Mouse (Mus musculus) skeletal muscle tissue, adult 2 months (tissue): Measurements from ENCODE around the gene Ociad2.

Experiments
- DNase-seq: peaks from one replicate; pipeline ENCODE4 v3.0.0-alpha.2; 2012; ENCODE audit warnings: low read depth, low spot score

The Ociad2 gene

DNA sequence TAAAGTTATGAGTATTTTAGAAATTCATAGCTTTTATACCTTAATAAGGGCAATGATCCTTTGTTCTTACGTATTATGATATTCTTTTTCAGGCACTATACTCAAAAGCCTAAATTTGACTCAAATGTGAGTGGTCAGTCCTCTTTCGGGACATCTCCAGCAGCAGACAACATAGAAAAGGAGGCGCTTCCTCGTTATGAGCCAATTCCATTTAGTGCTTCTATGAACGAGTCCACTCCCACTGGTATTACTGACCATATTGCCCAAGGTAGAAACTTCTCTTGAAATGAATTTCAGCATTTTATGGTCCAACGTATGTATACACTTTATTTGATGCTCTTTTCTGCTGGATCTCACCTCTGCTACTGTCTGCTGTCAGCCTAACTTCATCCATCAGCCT lies 34.3 kb downstream of the Ociad2 start:
- DNase-seq = no peak

DNA sequence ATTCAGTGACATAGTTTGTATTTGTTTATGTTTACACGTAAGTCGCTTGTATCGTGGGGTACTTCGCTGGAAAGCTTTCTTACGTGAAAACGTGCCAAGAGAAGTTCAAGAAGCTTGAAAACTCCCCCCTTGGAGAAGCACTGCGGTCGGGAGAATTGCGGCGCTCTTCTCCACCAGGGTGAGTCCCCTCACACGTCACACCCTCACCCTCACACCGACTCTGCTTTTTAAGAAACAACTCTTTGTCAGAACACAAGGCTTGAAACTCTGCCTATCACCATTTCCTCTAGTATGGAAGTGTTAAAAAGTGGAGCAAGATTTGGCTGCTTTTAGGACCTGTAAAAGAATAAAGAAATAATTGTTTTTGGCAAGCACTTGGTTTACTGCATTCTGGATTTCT lies 36.3 kb downstream of the Ociad2 start:
- no peak for DNase-seq

DNA sequence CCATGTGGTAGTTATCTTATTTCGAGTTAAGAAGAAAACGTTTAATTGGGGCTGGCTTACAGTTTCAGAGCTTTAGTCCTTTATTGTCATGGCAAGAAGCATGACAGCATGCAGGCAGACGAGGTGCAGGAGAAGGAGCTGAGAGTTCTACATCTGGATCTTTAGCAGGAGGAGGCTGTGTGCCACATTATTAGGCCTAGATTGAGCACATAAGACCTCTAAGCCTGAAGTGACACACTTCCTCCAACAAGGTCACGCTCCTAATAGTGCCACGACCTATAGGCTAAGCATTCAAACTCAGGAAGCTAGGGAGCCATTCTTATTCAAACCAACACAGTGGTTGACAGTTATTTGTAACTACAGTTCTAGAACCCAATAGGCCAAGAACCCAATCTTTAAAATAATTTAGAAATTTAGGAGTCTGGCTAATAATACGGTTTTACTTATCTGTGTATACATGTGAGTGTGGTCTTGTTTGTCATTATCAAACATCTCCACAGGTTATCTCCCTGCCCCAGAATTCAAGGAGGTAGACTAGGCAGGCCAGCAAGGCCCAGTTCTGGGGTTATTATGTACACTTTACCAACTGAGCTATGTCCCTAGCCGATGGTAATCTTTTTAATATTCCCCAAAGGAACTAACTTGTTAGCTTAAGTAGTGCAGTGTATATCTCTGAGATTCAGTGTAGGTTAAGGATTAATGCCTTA lies 39.1 kb downstream of the Ociad2 start:
- no peak for DNase-seq

DNA sequence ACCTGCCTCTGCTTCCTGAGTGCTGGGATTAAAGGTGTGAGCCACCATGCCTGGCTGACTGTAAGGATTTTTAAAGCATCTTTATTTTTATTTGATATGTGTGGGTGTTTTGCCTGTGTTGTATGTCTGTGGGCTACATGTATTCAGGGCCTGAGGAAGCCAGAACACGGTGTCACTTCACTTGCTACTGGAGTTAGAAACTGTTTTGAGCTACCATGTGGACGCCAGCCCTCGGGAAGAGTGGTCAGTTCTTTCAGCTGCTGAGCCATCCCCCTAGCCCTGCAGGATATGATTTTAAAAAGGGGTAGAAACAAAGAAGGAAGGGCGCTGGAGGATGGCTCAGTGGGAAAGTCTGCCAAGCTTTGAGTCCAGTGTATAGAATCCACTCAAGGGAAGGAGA lies 44.9 kb downstream of the Ociad2 start:
- DNase-seq = no peak

DNA sequence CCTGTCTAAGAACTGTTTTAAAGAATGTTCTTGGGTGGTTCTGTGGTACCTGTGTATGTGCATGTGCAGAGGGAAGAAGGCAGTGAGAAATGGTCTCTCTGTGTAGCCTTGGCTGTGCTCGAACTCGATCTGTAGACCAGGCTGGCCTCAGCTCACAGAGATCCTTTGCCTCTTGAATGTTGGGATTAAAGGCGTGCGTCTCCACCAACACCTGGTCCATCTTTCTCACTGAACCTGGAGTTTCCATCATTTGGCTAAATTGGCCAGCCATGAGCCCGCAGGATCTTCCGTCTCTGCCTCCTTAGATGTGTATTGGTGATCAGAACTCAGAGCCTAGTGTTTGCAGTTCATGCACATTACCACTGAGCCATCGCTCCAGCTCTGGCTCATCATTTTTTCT lies 45.8 kb downstream of the Ociad2 start:
- no peak for DNase-seq

DNA sequence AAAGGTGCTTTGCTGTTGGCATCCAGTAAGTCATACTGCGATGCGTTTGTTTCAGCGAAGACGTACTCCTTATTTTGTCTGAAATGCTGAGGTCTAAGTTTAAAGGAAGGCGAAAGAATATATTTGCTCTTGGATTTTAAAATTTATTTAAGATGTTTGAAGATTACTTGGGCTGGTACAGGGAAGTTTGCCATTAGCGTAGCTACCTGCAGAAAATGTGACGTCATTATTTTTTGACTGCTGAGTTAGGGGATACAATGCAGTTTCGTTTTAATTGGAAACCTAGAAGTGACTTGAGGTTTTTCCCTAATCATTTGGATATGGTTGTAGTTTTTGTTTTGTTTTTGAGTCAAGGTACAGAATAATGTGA lies 47.4 kb downstream of the Ociad2 start:
- no peak for DNase-seq

DNA sequence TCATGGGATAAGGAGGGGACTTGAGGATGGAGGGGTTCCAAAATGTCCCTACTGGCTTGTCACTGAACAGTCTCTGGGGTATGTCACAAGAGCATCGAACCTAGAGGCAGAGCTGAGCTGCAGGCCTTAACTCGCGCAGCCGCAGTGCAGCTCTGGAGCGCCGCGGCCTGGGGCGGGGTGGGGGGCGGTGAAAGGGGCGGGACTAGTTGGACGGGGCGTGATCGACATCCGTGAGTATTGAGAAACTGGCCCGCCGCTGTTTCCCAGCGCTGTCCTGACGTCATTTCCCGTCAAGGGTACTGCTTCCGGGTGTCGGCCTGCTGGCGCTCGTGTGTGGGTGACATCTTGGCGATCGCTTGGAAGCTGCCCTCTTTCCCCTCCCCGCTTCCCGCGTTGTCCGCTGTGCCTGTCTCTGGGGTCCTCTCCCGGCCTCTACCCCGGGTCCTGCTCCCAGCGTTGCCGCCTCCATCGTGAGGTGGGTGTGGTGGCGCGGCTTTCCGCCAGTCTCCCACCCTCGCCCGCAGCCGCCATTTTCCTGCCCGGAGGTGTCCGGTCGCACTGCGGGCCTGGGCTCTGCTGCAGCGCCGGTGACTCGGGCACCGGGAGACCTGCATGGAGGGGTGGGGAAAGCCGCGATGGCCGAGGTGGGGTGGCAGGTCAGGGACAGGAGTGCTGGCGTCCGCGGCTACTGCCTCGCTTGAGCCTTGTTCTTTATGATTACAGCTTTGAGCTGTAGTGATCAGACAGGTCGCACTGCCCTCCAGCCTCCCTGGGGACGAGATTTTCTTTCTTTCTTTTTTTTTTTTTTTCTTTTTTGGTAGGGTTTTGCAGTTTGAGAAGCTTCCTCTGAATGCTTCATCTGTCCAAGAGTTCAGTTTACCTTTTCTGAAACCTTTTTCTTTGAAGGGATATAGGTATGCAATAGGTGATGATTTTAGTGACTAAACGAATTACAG lies 48.0 kb downstream of the Ociad2 start, which contains the start of gene Ociad1:
TSS of gene Ociad1 (plus strand) at position 283 of the 956 bp plus-strand sequence.
- DNase-seq = peak; percentile 96

DNA sequence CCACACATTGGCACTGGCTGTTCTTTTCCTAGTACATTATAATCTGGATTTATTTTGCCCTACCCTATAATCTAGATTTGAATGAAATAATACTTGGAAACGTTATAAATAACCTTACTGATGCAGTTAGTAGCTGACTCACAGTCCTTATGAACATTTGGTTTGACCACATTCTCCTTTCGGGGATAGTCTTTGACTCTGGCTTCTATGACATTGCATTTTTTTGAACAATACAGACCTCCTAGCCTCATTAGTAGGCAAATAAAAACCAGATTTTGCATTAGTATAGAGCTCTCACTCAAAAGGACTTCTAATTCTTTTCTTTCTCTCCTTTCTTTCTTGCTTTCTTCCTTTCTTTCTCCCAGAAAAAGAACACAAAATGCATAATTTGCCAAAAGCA lies 50.9 kb downstream of the Ociad2 start:
- no peak for DNase-seq

DNA sequence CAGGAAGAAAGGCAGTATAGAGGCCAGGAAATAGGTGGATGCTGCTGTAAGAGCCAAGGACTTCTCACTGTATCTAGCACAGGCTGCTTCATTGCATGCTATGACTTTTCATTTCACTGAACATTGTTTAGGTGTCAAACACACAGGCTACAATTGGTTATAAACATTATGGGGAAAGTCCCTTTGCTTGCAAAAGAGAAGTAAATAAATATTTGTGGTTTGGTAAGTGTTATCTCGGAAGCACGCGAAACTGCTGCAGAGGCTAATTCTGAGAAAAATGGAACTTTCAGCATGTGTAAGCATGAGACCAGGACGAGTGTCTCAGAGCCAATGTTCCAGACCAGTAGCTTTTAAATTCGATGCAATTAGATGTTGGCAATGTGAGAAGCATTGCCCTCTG lies 54.2 kb downstream of the Ociad2 start:
- DNase-seq = no peak

DNA sequence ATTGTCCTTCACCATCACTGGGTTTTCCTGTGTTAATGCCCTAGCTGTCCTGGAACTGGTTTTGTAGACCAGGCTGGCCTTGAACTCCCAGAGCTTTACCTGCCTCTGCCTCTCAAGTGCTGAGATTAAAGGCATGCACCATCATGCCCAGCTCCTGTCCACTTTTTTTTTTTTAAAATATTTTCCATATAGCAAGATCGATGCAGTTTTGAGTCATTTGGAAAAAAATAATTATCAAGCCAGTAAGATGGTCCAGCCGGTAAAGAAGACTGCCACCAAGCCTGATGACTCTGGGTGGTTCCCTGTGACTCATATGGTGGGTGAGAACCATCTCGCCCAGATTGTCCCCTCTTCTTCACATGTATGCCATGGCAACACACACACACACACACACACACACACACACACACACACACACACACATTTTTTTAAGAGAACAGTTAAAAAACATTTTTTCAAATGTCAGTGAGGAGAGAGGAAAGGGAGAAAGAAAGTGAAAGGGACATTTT lies 55.3 kb downstream of the Ociad2 start:
- DNase-seq = no peak

DNA sequence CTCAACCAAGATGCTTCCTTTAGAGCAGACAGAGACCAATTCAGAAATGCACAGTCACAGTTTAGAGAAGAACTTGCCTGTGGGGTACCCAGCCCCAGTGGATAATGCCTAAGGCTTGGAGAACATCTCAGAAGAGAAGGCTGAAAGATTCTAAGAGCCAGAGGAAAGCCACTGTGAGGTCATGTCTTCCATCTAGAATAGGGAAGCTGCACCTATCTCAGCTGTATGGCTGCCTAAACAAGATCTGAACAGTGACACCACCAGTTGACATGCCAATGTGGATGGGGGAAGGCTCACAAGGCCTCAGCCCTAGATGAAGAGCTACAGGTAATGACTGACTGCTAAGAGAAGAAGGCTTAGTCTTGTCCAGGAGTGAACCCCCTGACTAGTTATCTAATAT lies 56.8 kb downstream of the Ociad2 start:
- DNase-seq = no peak

DNA sequence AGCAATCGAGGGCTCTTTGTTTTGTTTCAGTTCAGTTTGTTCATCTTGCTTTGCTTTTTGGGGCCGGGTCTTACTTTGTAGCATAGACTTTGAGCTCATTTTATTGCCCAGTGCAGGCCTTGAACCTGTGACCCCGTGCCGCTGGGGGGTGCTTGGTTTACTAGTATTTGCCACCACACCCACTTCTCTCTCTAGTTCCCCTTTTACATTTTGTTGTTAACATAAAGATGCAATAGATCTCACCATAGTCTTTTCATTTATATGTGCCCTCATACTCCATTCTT lies 60.3 kb downstream of the Ociad2 start:
- no peak for DNase-seq

DNA sequence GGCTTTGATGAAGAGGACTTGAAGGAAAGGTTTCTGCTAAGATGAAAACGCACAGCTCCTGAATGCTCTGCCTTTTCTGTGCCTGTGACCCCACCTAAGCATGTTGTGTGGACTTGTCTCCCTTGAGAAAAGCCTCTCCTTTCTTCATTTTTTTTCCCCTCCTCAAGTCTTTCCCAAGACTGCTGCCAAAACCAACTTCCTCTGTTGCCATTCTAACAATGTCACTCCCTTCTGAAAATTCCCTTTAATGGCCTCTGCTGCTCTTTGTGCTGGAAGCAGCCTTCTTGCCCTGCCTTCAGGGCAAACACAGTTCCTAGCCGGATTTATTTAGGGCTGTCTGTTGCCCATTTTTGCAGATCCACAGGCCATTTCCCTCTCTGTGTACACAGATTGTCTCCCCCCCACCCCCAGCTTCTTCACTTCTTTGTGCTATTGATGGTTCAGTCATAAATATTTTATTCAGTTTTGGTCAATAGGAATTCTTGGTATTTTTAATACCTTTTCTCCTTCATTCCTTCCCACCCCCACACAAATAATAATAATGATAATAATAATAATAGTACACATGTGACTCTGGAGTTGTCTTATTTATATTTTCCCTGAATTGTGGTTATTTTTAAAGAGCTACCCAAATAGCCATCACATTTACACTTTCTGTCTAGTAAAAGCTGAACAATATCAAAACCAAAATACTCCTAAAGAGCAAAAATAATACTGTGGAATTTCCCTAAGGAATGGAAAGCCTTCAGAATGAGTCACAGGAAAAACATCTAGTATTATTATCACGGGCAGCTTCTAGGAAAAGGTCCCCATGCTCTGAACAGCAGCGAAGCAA lies 60.9 kb downstream of the Ociad2 start:
- DNase-seq = no peak

DNA sequence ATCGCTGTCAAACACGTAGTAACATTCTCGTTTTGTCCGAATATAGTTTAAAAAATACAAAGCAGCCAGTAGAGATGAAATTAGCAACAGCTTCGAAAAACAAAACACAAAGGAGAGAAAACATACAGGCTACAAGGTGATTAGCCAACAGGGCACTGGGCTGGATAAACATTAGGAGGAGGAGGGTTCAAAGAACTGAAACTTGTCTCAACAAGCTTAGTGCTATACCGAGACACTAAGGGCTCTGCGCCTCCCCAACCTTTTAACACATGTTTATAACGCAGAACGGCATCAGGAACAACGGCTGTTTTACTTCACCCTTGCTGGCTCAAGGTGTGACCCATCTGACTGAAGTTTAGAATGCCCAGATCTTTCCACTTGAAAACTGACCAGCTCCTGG lies 61.6 kb downstream of the Ociad2 start:
- no peak for DNase-seq

DNA sequence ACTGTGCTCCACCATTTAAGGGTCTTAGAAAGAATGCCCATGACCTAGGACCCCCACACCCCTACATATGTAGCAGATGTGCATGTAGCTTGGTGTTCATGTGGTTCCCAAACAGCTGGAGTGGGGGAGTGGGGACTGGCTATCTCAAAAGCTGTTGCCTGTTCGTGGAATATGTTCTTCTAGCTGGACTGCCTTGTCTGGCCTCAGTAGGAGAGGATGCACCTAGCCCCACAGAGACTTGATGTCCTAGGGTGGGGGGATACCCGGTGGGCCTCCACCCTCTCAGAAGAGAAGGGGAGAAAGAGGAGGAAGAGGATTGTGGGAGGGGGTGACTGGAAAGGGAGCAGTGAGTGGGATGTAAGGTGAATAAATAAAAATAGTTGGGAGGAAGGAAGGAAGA lies 65.9 kb downstream of the Ociad2 start:
- DNase-seq = no peak

DNA sequence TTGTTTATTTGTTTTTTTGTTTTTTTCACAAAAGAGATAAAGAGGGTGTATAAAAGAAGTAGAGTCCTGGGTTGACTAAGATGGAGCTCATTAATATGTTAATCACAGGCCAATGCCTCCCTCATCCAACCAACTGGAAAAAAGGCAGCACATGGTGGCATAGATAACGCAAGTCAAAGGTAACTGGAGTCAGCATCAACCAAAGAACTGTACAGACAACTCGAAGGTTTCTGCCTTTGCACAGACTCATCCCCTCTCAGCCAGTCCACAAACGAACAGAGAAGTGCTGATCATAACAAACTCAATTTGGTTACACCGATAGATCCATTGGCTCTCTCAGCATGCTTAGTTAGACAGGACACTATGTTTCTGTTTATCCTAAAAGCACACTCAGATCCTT lies 67.7 kb downstream of the Ociad2 start:
- no peak for DNase-seq
